Mouse (Mus musculus) ovary, postnatal 14 days (tissue): ENCODE results near the gene Aox3.

ENCODE experiments used
- DNase-seq: peaks from one replicate; pipeline ENCODE4 v3.0.0; 2022; ENCODE audit warnings: low spot score

Gene Aox3

GRCm38 (mm10) chr1:58112880-58113279 lies at the start of gene Aox3:
TSS of gene Aox3 (plus strand) at chr1:58113130.
- DNase-seq: peak; percentile 74

- no peak for DNase-seq
Observed at GRCm38 (mm10) chr1:58065151-58065550, 47.8 kb upstream of the Aox3 start.

GRCm38 (mm10) chr1:58065606-58066005 lies 47.3 kb upstream of the Aox3 start:
- DNase-seq: no peak

DNA sequence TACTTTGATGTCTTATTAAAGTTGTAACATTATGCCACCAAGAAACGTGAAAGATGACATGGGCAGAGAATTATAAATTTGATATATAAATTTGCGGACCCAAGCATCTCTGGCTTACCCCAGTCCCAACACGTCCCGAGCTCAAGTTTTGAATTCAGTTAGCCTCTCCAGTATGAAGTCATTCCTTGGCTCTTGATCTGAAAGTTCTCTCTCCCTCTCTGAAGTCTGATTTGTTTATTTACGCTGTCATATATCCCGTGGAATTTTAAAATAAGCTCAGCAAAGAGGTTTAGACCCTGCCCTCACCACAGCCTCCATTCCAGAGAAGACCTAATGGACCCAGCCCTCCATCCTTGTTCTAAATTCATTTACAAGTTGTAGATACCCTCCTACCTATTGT lies 43.7 kb upstream of the Aox3 start:
- DNase-seq: no peak

DNA sequence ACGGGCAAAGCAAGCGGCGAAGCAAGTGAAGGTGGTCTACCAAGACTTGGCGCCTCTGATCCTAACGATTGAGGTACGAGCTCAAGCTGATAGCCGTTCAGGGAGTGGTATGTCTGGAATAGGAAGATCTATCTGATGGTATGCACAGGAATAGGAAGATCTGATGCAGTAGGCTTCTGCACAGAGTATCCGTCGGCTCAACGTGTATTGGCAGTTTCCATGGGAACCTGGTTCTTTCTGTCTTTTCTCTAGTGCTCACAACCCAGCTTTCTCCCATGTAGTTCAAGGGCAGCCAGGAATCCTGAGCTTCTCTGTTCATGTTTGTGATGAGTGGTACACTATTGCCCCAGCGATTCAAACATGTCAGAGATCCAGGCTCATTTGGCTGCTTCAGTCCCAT lies 42.8 kb upstream of the Aox3 start:
- DNase-seq: no peak

GRCm38 (mm10) chr1:58071006-58071405 lies 41.9 kb upstream of the Aox3 start:
- no peak for DNase-seq

GRCm38 (mm10) chr1:58071509-58071908 lies 41.4 kb upstream of the Aox3 start:
- DNase-seq: no peak

DNA sequence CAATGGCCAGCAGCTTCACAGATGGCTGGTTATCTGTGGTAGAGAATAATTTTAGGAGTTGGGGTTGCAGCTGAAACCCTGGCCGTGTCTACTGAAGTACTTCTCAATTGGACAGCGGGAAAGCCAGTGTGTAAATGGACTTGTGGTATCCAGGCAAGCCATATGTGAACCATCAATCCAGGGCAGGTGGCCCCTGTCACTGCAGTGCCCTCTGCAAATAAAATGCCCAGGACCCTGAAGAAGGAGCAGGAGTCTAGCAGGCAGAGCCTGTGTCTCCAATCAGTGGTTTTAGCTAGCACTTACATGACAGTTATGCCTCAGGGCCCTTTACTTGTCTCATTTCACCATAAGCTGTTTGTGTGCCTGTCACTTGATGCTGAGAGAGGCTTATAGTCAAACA lies 40.5 kb upstream of the Aox3 start:
- DNase-seq: no peak

GRCm38 (mm10) chr1:58072991-58073730 lies 39.8 kb upstream of the Aox3 start:
- no peak for DNase-seq

GRCm38 (mm10) chr1:58074266-58074665 lies 38.7 kb upstream of the Aox3 start:
- DNase-seq: no peak

GRCm38 (mm10) chr1:58077882-58078281 lies 35.0 kb upstream of the Aox3 start:
- DNase-seq: no peak

- DNase-seq: no peak
Observed at GRCm38 (mm10) chr1:58078390-58078789, 34.5 kb upstream of the Aox3 start.

DNA sequence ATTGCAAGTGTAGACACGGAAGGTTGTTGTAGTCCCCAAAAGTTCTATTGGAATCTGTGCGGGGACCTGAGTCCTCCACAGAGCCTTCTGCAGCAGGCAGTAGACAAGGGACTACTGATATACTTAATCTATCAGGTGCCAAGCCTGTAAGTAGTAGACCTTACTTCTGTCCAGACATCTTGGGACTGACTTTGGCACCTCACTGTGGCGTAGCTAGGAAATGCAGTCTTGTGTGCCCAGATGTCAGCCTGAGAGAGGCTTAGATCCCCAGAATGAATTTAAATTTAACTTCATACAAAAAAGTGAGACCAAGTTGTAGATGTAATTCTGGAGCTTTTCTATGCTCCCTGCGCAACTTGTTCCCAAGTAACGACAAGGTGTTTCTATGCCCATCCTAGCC lies 33.2 kb upstream of the Aox3 start:
- no peak for DNase-seq

GRCm38 (mm10) chr1:58080446-58080845 lies 32.5 kb upstream of the Aox3 start:
- no peak for DNase-seq

- no peak for DNase-seq
Observed at GRCm38 (mm10) chr1:58081356-58081755, 31.6 kb upstream of the Aox3 start.

- no peak for DNase-seq
Observed at GRCm38 (mm10) chr1:58089316-58089715, 23.6 kb upstream of the Aox3 start.

DNA sequence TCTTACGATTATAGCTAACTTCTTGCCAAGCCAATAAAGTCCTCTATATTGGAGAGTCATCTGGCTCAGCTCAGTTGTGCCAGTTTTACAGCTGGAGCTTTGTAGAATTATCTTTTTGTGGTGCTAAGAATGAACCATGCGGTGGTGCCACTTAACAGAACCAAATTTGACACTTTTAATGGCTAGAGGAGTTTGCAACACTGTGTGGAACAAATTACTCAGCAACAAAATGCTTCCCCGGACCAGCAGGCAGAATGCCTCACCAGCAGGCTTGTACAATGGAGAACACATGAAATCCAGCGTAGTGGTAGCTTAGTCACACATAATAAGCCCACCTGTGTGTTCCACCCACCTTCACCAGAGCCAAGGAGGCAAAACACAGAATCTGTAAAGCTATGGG lies 22.7 kb upstream of the Aox3 start:
- no peak for DNase-seq

DNA sequence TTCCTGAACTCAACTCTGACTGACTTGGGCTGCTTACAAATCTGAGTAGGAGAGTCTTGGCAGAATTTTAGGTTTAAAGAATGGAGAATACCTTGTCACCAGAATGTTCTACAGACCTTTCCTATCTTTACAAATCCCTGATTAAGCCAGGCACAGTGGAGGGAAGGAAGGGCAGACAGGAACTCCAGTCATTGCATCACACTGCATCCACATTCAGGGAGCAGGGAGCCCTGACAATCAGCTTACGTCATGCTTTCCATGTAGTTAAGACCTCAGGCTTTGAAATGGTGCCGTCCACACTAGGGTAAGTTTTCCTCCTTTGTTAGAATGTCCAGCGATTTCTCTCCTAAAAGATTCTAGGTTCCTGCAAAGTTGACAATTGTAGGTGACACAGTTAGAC lies 21.7 kb upstream of the Aox3 start:
- DNase-seq: no peak

DNA sequence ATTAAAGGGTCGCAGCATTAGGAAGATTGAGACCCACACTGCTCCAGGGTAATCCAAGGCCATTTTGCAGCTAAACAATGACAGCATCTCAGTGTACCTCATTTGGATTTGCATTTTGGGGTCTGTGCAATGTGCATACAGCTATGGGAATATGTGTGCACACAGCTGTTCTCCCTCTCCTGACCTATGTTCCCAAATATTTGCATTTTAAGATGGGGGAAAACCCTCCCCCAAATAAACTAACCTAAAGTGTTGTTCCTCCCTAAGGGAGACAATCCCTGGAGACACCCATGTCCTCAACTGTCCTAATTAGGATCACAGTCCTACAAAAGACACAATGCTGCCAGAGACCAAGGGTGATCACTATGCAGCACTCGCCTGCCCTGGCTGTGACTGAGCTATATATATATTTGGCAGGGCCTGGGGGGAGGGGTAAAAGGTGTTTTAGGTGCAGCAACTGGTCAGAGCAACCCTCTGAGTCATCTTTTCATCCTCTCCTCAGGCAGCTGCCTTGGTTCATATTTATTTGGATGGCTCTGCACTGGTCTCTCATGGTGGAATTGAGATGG lies 20.9 kb upstream of the Aox3 start:
- DNase-seq: no peak

- DNase-seq: no peak
Observed at GRCm38 (mm10) chr1:58097338-58097737, 15.6 kb upstream of the Aox3 start.

- no peak for DNase-seq
Observed at GRCm38 (mm10) chr1:58099119-58099518, 13.8 kb upstream of the Aox3 start.

GRCm38 (mm10) chr1:58101531-58102146 lies 11.3 kb upstream of the Aox3 start:
- no peak for DNase-seq

GRCm38 (mm10) chr1:58102494-58102893 lies 10.4 kb upstream of the Aox3 start:
- no peak for DNase-seq

- no peak for DNase-seq
Observed at GRCm38 (mm10) chr1:58105685-58106084, 7.2 kb upstream of the Aox3 start.
